Mouse (Mus musculus) stomach, embryonic 15.5 days (tissue): ENCODE data around the gene Brpf3. TPM values are rescaled to one million over a fixed set of nuclear protein-coding genes. Genes with fewer than 3 reads are reported as not detected.

Experiments
- ATAC-seq: fragments of 200-750 bp; cut with Nextera tagmentation; 2 replicates; pipeline ENCODE4 v1.8.0; 2017; ENCODE audit warnings: low read depth, moderate number of reproducible peaks, moderate TSS enrichment; ENCODE audit not compliant: insufficient read depth, low FRiP score
- H3K27ac ChIP-seq: fragments of 300-500 bp; sonication (generic); 2 replicates; pipeline ENCODE4 v1.5.1; 2015; ENCODE audit warnings: mild to moderate bottlenecking, inconsistent platforms
- H3K27me3 ChIP-seq: fragments of 300-500 bp; sonication (generic); replicated peaks from 2 replicates; pipeline ENCODE4 v1.6.1; 2015; ENCODE audit warnings: inconsistent platforms
- H3K36me3 ChIP-seq: fragments of 300-500 bp; sonication (generic); 2 replicates; pipeline ENCODE4 v1.6.1; 2015; ENCODE audit warnings: inconsistent platforms
- H3K4me1 ChIP-seq: fragments of 300-500 bp; sonication (generic); 2 replicates; pipeline ENCODE4 v1.6.1; 2015; ENCODE audit warnings: inconsistent platforms
- H3K4me2 ChIP-seq: fragments of 300-500 bp; sonication (generic); 2 replicates; pipeline ENCODE4 v1.6.1; 2015; ENCODE audit warnings: mild to moderate bottlenecking, inconsistent platforms
- H3K4me3 ChIP-seq: fragments of 300-500 bp; sonication (generic); replicated peaks from 2 replicates; pipeline ENCODE4 v1.5.1; 2015; ENCODE audit warnings: inconsistent platforms
- H3K9ac ChIP-seq: fragments of 300-500 bp; sonication (generic); 2 replicates; pipeline ENCODE4 v1.6.1; 2015; ENCODE audit warnings: inconsistent platforms
- H3K9me3 ChIP-seq: fragments of 300-500 bp; sonication (generic); 2 replicates; pipeline ENCODE4 v1.6.1; 2016; ENCODE audit warnings: inconsistent platforms
- WGBS: fragments of 180-500 bp; shearing (Covaris S2); methylation state at CpG from one replicate; pipeline ENCODE4 v1.1.7; 2015; 5-methylcytosine and 5-hydroxymethylcytosine counted together
- polyA plus RNA-seq: library from polyadenylated mRNA; unstranded; fragments of >200 nt; fragmentation: Nextera tagmentation; extraction: Ambion mirVana; gene quantifications from 2 replicates; pipeline ENCODE4 v1.2.1, GENCODE M21; 2015

Brpf3 gene
- polyA plus RNA-seq, 1 experiment from 2014 or later, result 15.1 TPM

DNA sequence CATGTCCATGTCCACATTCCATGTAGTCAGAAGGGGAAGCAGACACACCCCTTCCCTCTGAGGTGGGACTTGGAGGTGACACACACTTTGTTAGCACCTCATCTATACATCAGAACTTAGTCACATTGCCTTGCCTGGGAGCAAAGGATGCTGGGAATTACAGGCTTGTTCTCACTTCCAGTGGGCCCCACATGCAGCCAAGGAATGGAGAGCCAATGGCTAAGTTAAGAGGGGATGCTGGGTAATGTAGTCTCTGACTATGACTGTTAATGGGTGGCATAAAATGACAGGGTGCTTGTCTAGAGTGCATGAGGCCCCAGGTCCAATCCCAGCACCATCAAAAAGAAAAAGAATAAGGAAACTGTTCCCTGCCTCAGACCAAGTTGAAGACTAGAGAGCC, 66.0 kb downstream of the Brpf3 start:
- Histone ChIP-seq H3K9ac (no peak overlapping the region), H3K36me3 (no peaks in the 10 kb centered on the region), H3K9me3 (no peaks in the 10 kb centered on the region), H3K4me2 (no peak overlapping the region), H3K4me1 (no peaks in the 10 kb centered on the region), H3K27me3 (no peaks in the 10 kb centered on the region), H3K27ac (no peak overlapping the region), H3K4me3 (no peak overlapping the region)
- no peak for ATAC-seq

DNA sequence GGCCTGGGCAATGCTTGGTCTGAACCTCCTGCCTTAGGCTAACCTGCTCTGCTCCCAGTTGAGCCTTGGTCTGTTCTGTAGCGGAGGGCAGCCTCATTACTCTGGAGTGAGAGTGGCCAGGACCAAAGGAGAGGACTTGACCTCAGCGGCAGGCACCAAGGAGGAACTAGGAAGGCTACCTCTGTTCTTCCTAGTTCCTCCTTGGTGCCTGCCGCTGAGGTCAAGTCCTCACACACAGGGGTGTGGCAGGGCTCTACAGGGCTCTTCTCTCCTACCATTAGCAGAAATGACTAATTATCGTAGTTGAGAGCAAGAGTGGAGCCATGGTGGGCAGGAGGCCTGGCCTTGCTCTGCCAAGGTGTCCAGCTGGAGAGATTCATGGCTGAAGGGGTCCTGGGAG, 66.5 kb downstream of the Brpf3 start:
- 79% methylated on average over 4 of the region's 4 CpGs for WGBS
- Histone ChIP-seq H3K27ac (no peak overlapping the region), H3K36me3 (no peaks in the 10 kb centered on the region), H3K27me3 (no peaks in the 10 kb centered on the region), H3K4me2 (no peak overlapping the region), H3K9me3 (no peaks in the 10 kb centered on the region), H3K4me1 (no peaks in the 10 kb centered on the region), H3K9ac (no peak overlapping the region), H3K4me3 (no peak overlapping the region)
- no peak for ATAC-seq

DNA sequence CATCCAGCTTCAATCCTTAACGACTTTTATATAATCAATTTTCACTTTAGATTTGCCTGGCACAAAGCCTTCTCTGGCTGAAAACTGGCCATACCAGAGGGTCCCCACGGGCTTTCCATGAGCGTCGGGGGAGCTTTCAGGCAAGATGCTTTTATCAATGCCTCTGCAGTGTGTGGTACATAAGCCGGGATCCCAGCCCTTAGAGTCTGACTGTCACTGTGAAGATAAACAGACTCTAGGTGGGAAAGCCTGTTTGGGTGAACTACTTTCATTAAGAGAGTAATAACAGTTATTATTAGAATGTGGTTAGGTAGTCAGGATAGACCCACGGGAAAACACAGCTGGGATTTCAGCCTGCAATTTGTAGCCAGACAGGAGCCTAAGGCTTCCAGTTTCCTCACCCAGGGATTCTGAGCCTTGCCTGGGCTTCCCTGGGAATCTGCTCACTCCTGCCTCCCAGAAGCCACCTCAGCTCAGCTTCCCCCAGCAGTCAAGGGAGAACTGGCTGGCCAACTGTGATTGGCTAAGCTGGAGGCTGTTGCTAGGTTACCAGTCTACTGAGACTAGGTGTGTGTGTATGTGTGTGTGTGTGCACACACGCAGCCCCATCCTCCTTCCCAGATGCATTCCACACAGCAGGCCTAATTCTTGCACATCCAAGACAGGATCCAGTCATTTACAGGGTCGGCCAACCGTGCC, 68.7 kb downstream of the Brpf3 start:
- H3K36me3 ChIP-seq, result no peaks in the 10 kb centered on the region
- no peak overlapping the region for H3K4me3 ChIP-seq
- no peaks in the 10 kb centered on the region for H3K9me3 ChIP-seq
- ATAC-seq, result no peak
- 55% methylated on average over 9 of the region's 9 CpGs for WGBS
- H3K27ac ChIP-seq, result no peak overlapping the region
- H3K4me2 ChIP-seq, result no peak overlapping the region
- H3K27me3 ChIP-seq, result no peaks in the 10 kb centered on the region
- H3K9ac ChIP-seq, result no peak overlapping the region
- no peaks in the 10 kb centered on the region for H3K4me1 ChIP-seq

DNA sequence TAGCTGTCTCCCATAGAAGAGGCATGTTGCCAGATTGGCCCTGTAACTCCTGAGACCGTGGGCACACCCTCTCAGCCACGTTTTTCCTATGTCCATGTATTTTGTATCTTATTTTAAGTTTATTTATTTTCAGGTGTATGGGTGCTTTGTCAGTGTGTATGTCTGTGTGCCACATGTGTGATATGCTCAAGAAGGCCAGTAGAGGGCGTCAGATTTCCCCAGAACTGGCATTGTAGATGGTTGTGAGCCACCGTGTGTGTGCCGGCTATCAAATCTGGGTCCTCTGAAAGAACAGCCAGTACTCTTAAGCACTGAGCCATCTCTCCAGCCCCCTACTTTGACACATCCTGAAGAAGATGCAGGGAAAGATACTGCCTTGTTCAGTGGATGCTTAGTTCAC, 69.5 kb downstream of the Brpf3 start:
- Histone ChIP-seq H3K4me2 (no peak overlapping the region), H3K9ac (no peak overlapping the region), H3K27me3 (no peaks in the 10 kb centered on the region), H3K36me3 (no peaks in the 10 kb centered on the region), H3K9me3 (no peaks in the 10 kb centered on the region), H3K4me3 (no peak overlapping the region), H3K4me1 (peaks cover 6% of the 10 kb centered on the region; the same call in 1 of the 2 replicates), H3K27ac (no peak overlapping the region)
- WGBS, result 73% methylated on average over 5 of the region's 5 CpGs
- ATAC-seq, result no peak

DNA sequence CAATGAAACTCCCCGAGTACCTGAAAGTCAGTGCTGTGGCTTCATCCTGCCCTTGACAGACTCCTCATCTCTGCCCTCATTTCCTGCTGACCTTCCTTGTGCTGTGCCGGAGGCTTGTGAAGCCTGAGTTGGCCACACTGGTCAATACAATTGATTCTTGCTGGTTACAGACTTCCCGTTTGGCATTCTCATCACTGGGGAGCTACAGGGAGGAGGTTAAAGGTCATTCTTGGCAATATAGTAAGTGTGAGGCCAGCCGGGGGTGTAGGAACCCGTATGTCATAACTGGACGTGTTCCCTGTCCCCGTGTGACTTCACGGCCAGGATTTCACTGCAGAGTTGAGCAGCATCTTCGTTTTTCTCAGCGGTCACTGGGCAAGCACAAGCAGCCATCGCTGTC, 70.9 kb downstream of the Brpf3 start:
- ATAC-seq, result no peak
- Histone ChIP-seq H3K27me3 (no peaks in the 10 kb centered on the region; the same call in 1 of the 2 replicates), H3K4me3 (no peak overlapping the region), H3K4me1 (peaks cover 9% of the 10 kb centered on the region; the same call in 1 of the 2 replicates), H3K9me3 (no peaks in the 10 kb centered on the region), H3K27ac (no peak overlapping the region), H3K36me3 (no peaks in the 10 kb centered on the region), H3K9ac (no peak overlapping the region), H3K4me2 (no peak overlapping the region)
- WGBS, result 71% methylated on average over 11 of the region's 11 CpGs

DNA sequence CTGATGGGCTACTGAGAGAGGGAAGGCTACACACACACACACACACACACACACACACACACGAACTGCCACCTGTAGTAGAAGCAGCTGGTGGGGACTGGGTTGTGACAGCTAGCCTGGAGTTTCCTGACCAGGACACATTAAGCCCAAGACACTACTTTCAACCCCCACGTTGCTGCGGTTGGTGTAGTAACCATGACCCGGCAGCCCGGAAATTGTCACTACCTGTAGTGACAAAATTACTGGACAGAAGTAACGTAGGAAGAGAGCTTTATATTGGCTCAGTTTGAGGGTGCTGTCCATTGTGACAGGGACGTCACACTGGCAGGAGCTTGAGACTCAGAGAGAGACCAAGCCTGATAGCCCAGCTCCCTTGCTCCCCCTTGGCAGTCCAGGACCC, 71.4 kb downstream of the Brpf3 start:
- no peak for ATAC-seq
- H3K9ac ChIP-seq, result no peak overlapping the region
- no peak overlapping the region for H3K4me2 ChIP-seq
- WGBS, result 88% methylated on average over 7 of the region's 7 CpGs
- no peaks in the 10 kb centered on the region for H3K9me3 ChIP-seq
- H3K27ac ChIP-seq, result no peak overlapping the region
- no peaks in the 10 kb centered on the region; the same call in 1 of the 2 replicates for H3K27me3 ChIP-seq
- H3K4me1 ChIP-seq, result peaks cover 9% of the 10 kb centered on the region; the same call in 1 of the 2 replicates
- no peak overlapping the region for H3K4me3 ChIP-seq
- H3K36me3 ChIP-seq, result no peaks in the 10 kb centered on the region

DNA sequence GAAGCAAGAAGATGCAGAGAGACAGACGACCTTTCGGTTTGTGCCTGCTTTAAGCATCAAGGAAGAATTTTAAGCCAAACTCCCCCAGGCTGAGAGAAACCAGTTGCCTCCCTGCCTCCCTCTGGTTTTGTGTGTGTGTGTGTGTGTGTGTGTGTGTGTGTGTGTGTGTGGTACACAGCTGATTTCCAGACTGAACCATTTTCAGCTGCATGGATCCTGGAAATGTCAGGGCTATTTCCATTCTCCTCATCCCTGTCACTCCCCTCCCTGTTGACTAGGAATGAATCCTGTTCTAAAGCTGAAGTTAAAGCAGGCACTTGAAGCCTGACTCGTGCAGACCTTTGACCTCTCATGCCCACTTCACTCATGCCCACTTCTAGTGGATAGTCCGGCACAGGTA, 73.3 kb downstream of the Brpf3 start:
- no peaks in the 10 kb centered on the region for H3K9me3 ChIP-seq
- H3K27ac ChIP-seq, result no peak overlapping the region
- H3K4me2 ChIP-seq, result no peak overlapping the region
- 81% methylated on average over 4 of the region's 4 CpGs for WGBS
- no peaks in the 10 kb centered on the region; the same call in 1 of the 2 replicates for H3K27me3 ChIP-seq
- ATAC-seq, result no peak
- H3K4me3 ChIP-seq, result no peak overlapping the region
- peaks cover 9% of the 10 kb centered on the region; the same call in 1 of the 2 replicates for H3K4me1 ChIP-seq
- H3K36me3 ChIP-seq, result no peaks in the 10 kb centered on the region
- H3K9ac ChIP-seq, result no peak overlapping the region

DNA sequence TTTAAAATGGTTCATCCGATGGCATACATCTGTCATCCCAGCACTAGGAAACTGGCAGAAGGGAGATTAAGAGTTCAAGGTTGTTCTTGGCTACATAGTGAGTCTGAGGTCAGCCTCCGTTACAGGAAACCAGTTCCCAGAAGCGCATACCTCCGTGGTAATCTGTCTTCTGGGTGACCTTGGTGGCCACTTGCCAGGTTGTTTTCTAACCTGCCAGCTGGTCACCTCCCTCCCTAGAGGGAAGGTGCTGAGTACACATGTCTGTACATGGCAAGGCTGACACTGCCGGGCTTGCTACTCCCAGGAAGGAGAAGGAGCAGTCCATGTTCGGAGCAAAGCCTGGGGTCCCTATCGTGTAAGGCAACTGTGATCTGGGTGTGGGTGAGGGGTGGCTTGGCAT, 73.9 kb downstream of the Brpf3 start:
- Histone ChIP-seq H3K27me3 (no peaks in the 10 kb centered on the region; the same call in 1 of the 2 replicates), H3K9ac (no peak overlapping the region), H3K4me3 (no peak overlapping the region), H3K9me3 (no peaks in the 10 kb centered on the region), H3K36me3 (no peaks in the 10 kb centered on the region), H3K27ac (no peak overlapping the region), H3K4me2 (no peak overlapping the region), H3K4me1 (peaks cover 9% of the 10 kb centered on the region; the same call in 1 of the 2 replicates)
- ATAC-seq, result peak; percentile 28; the same call in 1 of the 2 replicates
- 54% methylated on average over 7 of the region's 7 CpGs for WGBS

DNA sequence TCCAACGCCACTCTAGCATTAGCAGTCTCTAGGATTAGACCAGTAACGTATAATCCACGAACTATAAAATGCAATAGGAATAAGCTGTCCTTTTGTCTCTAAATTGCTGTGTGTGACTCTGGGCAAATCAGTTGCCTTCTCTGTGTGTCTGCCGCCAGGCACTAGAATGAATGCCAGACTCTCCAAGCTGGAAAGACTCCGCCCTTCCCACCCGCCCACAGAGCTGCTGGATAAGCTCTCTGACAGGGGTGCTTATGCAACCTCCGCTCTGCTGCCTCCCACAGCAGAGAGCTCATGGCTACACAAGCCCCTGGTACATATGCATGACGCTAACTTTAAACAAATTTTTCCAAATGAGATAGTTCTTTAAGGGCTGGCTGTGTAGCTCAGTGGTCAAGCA, 74.4 kb downstream of the Brpf3 start:
- no peak overlapping the region for H3K9ac ChIP-seq
- 34% methylated on average over 8 of the region's 8 CpGs for WGBS
- H3K4me2 ChIP-seq, result no peak overlapping the region
- H3K9me3 ChIP-seq, result no peaks in the 10 kb centered on the region
- no peaks in the 10 kb centered on the region for H3K36me3 ChIP-seq
- ATAC-seq, result peak; percentile 45; the same call in 1 of the 2 replicates
- H3K27me3 ChIP-seq, result no peaks in the 10 kb centered on the region; the same call in 1 of the 2 replicates
- H3K27ac ChIP-seq, result no peak overlapping the region
- H3K4me1 ChIP-seq, result peaks cover 14% of the 10 kb centered on the region; the same call in 1 of the 2 replicates
- H3K4me3 ChIP-seq, result no peak overlapping the region

DNA sequence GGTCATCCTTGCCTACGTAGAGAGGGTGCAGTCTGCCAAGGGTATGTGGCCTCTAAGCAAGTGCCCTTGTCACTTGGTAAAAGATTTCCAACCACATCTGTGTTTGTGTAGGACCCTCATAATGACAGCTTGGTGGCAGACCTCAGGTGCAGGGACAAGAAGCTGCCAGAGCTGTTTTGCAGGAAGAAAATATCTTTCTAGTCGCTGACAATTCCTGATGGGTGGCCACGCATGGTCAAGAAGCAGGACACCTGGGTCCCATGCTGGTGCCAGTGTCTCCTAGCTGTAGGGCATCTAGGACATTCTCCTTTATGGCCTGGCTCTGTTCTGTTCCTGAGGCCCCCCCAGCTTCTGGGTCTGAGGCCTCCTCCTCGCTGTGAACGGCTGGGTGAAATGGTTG, 75.4 kb downstream of the Brpf3 start:
- H3K4me2 ChIP-seq, result no peak overlapping the region
- no peak overlapping the region for H3K27ac ChIP-seq
- no peak overlapping the region for H3K4me3 ChIP-seq
- H3K36me3 ChIP-seq, result no peaks in the 10 kb centered on the region
- no peak overlapping the region for H3K9ac ChIP-seq
- peaks cover 14% of the 10 kb centered on the region; the same call in 1 of the 2 replicates for H3K4me1 ChIP-seq
- WGBS, result 66% methylated on average over 5 of the region's 5 CpGs
- no peak for ATAC-seq
- no peaks in the 10 kb centered on the region for H3K9me3 ChIP-seq
- H3K27me3 ChIP-seq, result no peaks in the 10 kb centered on the region; the same call in 1 of the 2 replicates

DNA sequence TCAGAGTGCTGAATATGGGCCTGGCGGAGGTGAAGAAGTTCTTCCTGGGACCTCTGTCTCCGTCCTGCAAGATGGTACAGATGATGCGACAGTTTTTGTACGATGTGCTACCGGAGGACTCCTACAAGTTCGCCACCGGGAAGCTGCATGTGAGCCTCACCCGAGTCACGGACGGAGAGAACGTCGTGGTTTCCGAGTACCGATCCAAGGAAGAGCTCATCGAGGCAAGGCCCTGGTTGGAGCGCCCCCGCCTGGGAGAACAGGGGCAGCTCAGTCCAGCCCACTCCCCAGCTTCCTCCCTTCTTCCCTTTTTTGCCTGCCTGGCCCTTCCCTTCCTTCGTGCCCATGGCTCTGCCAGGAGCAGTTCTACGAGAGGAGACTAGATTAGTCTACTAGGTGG, 75.9 kb downstream of the Brpf3 start:
- H3K27ac ChIP-seq, result no peak overlapping the region
- ATAC-seq, result no peak
- H3K4me3 ChIP-seq, result no peak overlapping the region
- peak overlapping the region; percentile 19; the same call in 1 of the 2 replicates for H3K4me2 ChIP-seq
- H3K4me1 ChIP-seq, result peaks cover 14% of the 10 kb centered on the region; the same call in 1 of the 2 replicates
- 20% methylated on average over 19 of the region's 19 CpGs for WGBS
- no peak overlapping the region for H3K9ac ChIP-seq
- H3K27me3 ChIP-seq, result no peaks in the 10 kb centered on the region; the same call in 1 of the 2 replicates
- no peaks in the 10 kb centered on the region for H3K36me3 ChIP-seq
- H3K9me3 ChIP-seq, result no peaks in the 10 kb centered on the region

DNA sequence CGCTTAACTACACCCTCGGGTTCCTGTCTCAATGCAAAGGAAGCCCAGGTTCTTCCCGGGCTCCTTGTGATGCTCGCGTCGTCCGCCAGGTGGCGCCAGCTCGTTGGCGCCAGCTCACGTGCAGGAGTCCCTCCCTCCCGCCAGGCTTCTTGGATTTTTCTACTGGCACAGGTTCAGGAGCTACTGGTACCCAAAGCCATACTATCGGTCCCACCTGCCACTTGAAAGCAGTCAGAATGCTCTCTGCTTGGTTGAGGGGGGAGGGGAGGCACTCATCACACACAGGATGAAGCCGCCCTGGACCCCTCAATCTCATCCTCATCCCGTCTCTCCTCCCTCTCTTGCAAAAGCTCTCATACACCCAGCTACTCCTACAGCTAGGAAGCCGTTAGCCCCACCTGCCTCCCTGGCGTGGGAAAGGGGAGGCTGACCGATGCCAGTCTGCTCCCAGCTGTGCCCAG, 79.1 kb downstream of the Brpf3 start:
- Histone ChIP-seq H3K36me3 (no peaks in the 10 kb centered on the region), H3K27ac (no peak overlapping the region), H3K27me3 (no peaks in the 10 kb centered on the region; the same call in 1 of the 2 replicates), H3K9me3 (no peaks in the 10 kb centered on the region), H3K4me1 (peaks cover 15% of the 10 kb centered on the region), H3K9ac (no peak overlapping the region), H3K4me2 (0 out of 2 replicates have a peak overlapping the region, but pooled peaks have one; percentile 29), H3K4me3 (no peak overlapping the region)
- 8% methylated on average over 18 of the region's 18 CpGs for WGBS
- ATAC-seq, result no peak; the same call in 1 of the 2 replicates
